Mouse (Mus musculus): ENCODE measurements around the gene Nf2.

DNA sequence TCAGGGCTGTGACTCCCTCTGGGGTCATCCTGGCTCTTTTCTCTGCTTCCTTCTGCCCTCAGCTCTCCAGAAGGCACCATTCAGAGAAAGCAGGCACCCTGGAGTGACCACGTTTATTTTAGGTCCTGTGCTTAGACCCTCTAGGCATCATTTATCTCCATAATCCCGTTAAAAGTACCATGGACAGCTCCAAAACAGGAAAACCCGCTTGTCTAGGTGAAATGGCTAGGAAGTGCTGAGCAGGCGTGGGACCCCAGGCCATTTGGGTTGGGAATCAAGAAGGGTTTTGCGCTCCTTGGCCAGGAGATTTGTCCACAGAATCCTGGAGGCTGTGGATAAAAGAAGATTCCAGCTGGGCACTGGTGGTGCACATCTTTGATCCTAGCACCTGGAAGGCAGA is 85.7 kb downstream of the Nf2 start:
- TF ChIP-seq POLR2A (IDR thresholded peaks at IDR 0.05; ENCODE audit: borderline replicate concordance, control insufficient read depth, low read depth, low read length) (no peak), CTCF (IDR thresholded peaks at IDR 0.05; ENCODE audit: control insufficient read depth, insufficient read depth, low read length) (no peak)
